Mouse (Mus musculus) lung, postnatal 14 days (tissue): ENCODE results near the gene Il34.
A peak's percentile ranks its signal among the peaks of the same experiment; 100 is the strongest.
"Not testable (repeated sequence)": the region's sequence is repeated elsewhere in the genome, so short reads cannot be mapped to it uniquely, and the experiment has no call there.

Source experiments
- DNase-seq: peaks from one replicate; pipeline ENCODE4 v3.0.0; 2021

Gene Il34

DNA sequence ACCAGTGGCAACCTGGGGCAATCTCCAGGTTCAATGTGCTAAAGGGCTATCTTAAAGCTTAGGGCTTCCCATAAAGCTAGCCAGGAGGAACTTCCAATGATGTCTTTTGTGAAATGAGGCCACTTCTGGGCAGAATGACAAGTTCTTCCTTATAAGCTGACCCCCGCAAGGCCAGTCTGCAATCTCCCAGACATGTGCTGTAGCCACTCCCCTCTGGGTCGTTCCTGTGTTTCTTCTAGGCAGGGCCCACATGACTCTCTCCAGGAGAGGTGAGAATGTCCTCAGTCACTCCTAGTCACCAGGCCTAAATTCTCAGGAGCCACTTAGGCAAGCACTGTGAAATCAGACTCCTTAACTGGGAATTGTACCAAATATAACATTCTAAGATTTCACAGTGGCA is 4.1 kb upstream of the Il34 start:
- peak; percentile 36 for DNase-seq

DNA sequence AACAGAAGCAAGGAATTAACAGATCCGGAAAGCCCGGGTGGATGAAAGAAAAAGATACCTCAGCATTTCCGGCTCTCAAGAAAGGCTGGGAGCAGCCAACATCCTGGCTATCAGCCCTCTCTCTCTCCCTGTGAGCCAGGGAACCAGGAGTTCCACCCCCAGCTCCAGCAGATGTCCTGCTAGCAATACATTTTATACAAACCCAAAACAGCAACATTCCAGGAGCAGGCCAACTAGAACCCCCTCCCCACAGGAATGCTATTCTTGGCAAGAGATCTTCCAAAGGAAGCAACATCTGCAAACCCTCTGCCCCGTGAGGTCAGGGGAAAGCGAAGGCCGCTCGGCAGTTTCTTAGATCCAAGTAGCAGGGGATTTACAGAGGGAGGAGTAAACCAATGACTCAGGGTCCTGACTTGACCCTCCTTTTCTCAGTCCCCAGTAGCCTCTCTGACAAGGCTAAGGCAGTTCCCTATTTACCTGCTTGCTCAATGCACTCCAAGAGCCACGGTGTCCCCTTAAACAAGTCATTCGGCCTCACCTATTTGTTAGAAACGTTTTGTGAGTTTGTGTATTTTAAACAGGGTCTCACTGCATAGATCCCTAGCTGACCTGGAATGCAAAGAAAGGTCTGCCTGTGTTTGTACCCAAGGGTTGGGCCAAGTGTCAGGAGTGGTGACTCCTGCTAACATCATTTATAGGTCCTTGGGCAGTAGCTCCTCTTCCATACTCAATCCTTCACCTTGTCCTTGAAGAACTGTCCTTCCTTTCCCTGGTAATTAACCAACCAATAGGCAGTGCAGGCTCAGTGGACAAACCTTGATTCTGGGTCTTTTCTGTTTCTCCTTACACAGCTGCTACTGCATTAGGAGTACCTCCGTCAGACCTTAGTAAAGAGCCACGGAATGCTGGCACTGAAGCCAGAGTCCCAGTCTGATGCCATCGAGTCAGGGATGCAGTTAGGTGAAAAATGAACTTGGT is 3.1 kb upstream of the Il34 start:
- DNase-seq: peak; percentile 41

DNA sequence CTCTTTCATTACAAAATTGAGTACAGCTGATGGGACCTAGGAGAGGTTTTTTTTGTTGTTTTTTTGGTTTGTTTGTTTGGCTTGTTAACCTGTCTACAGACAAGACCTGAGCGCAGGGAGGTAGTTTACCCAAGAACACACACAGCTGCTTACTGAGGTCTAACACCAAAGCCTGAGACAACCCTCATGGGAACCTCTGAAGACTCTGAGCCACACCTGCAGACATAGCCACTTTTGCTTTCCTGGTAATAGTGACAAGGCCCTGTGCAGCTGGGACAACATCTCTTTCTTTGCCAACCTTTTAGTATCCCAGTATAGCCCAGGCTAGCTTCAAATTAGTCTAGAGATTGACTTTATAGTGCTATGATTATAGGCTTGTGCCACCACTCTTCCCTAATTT is 422 bp upstream of the Il34 start:
- no peak for DNase-seq

DNA sequence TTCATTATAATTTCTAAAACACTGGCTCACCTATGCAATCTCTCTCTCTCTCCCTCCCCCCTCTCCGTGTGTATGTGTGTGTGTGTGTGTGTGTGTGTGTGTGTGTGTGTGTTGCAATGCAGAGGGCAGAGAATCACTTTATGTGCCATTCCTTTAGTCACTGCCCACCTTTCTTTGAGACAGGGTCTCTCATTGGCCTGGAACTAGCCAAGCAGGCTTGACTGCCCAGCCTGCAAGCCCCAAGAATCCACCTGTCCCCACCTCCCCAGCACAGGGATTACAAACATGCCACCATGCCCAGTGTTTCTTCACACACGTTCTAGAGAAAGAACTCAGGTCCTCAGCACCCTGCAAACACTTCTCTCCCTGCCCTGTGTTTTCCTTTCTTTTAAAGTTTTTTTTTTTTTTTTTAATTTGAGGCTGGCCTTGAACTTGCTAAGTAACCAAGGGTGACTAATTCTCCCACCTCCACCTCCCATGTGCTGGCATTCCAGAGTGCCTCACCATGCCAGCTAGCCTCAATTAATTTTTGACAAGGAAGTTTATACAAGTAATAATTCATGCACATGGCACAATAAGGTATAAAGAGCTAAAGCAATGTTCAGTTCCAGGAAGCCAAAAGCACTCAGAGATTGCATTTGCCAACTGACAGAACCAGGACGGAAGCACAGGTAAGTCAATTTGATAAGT is 754 bp downstream of the Il34 start:
- DNase-seq: no peak

DNA sequence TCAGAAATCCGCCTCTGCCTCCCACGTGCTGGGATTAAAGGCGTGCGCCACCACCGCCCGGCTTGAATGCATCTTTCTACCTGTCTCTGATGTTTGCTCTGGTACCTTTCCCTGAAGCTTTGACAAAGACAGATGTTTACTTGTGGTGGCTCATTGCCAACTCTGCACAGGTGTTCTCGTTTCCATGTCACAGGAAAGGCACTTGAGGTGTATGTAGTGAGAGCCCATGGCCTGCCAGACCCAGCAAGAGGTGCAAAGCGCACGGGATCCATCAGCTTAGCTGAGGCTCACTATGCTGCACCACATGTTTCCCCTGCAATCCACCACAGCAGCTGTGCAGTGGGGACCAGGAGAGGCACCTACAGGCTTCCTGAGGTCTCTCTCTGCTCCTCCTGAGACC is 1.9 kb downstream of the Il34 start:
- no peak for DNase-seq

DNA sequence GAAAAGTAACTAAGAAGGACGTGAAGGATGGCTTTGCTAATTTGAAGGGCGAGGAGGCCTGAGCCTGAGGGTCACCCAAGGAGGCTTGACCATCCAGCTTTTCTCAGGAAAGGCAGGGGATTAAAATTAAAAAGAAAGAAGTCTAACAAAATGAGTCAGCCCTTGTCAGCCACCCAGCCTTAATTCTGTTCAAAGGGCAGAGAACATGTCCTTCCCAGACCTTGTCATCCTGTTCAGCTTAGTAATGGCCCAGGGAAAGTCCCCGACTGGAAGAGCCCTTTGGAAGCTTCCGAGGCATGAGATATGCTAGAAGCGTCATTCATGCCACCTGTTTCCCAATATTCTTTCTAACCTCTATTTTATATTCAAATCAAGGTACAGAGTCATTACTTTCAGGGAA is 2.7 kb downstream of the Il34 start:
- DNase-seq: no peak

DNA sequence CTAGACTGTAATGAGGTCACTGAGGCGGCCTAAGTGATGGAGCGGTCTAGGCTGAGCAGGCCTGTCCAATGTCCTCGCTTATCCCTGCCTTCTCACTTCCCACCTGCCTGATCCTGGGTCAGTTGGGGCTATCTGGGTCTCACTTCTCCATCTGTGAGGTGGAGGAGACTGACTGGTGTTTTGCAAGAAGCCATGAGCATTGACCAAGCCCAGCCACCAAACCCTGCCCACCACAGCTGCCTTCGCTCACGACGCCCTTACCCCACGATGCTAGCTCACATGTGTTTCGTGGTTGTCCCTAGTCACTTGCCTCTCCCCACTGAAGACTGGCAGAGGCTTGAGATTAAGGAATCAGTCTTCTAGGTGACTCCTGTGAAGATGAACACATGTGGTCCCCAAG is 8.6 kb downstream of the Il34 start:
- DNase-seq: no peak

DNA sequence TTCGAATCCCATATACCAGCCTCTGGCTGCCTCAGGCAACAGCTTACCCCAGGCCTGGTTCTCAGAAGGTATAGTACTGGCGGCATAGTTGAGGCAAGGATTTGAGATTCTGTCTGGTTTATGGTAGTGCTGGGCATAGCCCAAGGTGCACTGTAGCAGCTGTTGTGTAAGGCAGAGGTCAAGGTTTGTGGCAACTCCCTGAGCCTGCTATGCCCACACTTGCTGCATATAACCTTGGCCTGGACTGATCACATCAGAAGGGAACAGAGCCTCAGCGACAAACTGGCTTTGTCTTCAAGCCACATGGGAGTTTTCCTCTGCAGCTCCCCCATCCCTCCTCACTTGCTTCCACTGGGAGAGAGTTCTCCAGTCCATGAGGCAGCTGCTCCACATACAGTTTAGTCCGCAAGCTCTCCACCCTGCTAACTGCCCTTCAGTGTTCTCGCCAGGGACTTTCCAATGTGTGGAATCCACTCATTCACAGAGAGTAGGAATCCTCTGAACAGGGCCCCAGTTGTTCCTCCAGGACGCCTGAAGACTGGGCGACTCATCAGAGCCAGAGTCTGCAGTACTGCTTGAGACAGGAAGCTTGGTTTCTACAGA is 11.3 kb downstream of the Il34 start:
- no peak for DNase-seq

DNA sequence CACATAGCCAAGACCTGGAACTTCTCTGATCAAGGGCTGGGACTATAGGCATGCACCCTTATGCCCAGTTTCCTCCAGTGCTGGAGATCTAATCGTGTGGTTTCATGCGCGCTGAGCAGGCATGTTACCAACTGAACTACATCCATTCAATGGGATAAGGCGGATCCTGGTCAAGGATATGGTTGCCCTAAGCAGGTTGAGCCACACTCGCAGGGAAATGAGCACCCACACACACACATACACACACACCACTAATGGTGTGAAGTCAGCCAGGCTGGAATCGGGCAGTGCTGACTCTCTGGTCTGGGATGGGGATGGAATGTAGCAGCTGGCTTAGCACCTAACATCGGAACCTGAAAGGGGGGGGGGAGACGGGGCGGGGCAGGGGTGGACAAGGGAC is 11.8 kb downstream of the Il34 start:
- DNase-seq: no peak

DNA sequence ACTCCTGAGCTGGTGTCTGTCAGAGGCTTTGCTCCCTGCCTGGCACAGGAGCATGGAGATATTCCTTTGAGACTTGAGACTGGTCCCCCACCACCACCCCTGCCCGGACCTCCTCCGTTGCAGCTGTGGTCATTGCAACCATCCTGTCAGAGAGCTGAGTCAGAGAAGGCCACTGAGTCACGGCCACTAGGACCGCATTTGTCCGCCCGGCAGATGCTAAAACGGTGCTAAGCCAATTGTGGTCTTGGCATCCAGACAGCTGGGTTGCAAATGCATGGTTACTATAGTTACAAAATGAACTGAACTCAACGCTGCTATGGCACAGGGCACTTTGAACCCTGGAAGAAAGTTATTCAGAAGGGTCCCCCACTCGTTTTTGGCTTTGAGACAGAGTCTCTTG is 12.2 kb downstream of the Il34 start:
- no peak for DNase-seq

DNA sequence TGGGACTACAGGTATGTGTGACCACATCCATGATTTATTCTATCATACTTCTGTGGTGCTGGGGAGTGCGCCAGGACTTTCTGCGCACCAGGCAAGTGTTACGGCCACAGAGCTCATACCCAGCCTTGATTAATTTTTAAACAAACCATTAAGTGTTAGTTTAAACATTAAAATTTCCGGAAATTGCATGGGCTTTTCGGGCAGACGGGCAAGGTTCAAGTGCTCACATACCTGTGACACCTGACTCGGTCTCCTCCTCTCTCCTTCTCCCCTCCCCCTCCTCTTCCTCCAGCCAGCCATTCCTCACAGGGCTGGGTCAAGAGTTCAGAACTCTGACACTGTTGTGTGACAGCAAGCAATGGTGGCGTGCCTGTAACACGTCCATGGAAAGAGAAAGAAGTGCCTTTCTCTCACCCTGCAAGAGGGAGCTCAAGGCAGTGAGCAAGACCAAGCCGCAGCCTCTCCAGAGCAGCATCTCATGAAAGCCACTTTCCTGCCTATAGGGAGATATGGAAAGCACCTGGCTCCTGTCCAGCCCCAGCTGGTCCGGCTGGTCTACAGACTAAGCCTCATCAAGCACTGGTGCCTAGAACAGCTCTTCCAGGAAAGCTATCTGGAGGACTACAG is 13.0 kb downstream of the Il34 start:
- peak; percentile 67 for DNase-seq

DNA sequence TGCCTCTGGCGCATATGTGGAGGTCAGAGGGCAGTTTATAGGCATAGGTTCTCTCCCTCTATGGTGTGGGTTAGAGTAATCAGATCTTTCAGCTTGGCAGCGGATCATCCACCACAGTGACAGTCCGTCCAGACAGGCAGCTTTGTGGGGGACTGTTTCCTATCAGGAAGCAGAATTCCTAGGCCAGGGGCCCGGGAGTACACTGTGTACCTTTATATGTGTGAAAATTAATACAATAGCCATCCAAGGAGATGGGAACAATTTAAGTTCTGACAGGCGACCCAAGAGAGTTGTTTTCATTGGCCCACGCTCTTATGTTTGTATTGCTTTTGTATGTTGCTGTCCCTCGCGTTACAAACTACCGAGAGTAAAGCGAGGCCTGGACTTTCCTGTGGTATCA is 14.6 kb downstream of the Il34 start:
- no peak for DNase-seq

DNA sequence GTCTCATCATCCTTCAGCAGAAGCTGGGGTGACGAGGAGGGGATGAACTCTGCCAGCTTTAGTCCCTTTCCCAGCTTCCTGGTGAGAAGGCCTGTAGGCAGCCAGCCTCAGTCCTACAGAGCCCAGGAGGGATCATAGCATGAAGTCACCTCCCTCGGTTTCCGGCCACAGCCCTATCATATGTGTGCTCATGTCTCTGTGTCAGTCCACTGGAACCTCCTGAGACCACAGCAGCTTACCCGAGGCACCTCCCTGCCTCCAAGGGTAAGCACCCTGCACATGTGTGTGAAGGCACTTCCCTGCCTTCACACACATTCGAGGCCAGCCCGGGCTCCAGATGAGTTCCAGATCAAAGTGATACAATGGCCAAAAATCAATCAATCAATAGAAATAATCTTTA is 15.5 kb downstream of the Il34 start:
- DNase-seq: no peak

DNA sequence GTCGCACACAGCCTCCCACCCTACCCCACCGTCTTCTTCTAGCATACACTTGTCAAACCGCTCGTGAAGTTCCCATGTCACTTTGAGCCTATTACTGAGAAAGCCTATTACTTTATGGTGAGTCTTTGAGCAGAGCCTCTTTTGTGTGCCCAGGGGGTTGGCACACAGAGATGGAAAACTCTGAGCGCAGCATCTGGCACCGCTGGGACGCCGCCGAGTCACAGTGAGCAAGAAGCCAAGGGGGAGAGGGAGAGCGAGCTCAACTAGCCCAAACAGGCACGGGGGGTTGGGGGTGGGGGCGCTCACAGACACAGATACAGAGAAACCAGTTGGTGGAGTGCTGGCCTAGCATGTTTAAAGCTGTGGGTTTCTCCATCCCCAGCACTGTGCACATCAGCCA is 16.2 kb downstream of the Il34 start:
- DNase-seq: no peak

DNA sequence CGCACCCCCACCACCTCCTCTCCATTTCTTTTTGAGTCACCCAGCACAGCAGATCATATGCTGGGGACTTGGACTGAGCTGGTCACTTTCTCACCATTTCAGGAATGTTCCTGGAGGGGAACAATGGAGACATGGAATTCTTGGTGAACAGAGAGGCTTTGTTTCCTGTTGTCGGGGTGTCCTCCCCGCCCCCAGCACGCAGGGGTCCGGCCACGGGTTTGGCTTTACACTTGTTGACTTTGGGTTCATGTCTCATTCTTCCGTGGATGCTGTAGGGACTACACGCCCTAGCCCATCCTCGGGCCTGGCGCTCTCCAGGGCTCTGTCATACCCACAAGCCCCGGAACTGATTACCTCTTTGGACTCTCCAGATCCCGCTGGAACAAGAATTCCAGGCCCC is 16.7 kb downstream of the Il34 start:
- DNase-seq: no peak

DNA sequence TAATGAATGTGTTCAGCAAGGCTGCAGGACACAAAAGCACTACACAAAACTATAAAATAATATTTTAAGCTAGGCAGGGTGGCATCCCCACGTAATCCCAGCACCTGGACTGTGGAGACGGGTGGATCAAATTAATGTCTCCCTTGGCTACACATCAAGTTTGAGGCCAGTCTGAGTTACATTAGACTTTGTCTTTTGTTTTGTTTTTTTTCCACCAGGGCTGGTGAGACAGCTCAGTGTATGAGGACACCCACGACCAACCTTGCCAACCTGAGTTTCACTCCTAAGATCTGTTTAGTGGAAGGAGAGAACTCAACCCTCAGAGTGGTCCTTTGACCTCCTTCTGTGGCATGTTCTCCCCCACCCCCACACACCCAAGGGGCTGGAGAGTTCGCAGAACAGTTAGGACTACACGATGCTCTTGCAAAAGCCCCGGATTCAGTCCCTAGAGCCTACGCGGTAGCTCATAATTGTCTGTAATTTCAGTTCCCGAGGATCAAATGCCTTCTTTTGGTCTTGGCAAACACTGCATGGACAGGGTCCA is 18.2 kb downstream of the Il34 start:
- no peak for DNase-seq

DNA sequence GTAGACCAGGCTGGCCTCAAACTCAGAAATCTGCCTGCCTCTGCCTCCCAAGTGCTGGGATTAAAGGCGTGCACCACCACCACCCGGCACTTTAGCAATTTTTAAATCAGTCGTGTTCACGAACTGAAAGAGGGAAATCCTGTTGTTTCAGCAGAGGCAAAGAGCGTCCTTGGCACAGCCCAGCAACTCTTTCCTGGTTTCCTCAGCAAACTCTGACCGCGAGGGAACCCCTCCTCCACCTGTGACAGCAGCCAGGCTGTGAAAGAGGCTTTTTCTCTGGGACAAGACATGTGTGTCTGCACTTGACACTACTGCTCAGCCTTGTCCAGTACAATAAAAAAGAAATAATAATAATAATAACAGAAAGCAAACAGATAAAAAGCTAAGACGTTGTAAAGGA is 18.8 kb downstream of the Il34 start:
- no peak for DNase-seq

DNA sequence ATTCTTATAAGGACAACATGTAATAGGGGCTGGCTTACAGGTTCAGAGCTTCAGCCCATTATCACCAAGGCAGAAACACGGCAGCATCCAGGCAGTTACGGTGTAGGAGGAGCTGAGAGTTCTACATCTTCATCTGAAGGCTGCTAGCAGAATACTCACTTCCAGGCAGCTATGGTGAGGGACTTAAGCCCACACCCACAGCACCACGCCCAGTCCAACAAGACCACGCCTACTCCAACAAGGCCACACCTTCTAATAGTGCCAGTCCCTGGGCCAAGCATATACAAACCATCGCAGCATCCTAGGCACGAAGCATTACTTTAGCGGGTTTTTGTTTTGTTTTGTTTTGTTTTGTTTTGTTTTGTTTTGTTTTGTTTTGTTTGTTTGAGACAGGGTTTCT is 19.2 kb downstream of the Il34 start:
- DNase-seq: not testable (repeated sequence)

DNA sequence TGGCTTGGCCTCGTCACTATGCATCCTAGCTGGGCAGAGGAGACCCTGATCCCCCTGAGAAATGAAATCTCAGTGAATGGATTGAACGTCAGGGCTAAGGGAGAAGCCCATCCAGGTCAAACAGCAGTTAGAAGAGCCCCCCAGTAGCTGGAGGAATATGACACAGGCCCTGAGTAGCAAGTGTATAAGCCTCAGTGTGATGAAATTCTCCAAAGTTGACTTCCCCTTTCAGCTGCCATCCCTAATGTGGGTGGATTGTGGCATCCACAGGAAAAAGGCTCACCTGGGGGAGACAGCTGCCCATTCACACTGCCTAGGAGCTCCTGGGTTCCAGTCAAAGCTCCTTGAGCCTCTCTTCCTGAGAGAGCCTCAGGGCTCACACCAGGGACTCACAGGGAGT is 20.4 kb downstream of the Il34 start:
- no peak for DNase-seq

DNA sequence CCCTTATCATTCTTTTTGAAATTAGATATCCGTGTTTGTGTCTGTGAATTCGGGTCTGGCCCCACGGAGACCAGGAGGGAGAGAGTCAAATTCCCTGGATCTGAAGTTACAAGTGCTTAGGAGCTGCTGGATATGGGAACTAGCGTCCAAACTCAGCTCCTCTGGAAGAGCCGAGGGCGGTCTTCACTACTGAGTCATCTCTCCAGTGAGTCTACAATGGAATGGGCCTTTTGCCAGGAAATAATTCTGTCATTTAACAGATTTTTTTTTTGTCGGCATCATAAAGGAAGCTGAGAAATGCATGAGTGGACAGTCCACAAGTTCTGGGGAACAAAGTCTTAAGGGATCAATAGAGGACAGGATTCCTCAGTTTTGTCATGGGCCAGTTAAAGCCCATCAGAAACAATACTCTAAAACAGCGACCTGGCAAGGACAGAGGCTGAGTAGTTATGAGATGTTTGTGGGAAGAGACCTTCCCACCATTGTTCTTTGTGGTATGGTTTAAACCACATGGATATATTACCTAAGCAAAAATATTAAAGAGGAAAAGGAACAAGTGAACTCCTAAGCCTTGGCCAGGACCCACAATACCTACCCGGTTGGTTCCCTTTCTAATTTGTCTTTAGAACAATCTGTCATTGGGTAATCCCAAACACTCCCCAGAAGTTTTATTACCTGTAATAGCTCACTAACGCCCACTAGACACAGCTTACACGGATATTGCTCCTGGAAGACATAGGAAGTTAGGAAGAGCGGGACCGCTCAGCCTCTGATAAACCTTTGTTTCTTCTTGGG is 25.6 kb downstream of the Il34 start:
- no peak for DNase-seq

DNA sequence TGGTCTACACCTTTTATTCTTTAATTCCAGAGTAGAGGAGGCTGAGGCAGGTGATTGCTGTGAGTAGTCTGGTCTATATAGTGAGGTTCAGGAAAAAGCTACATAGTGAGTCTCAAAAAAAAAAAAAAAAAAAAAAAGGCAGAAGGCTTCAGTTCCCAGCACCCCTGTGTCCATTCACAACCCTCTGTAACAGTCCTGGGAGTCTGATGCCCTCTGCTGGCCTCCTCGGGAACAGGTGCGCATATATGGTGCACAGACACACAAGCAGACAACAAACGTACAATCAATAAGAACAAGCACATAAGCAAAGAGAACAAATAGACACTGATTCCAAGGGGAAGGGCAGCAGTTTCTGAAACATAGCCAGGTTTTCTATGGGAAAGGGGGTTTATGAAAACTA is 29.4 kb downstream of the Il34 start:
- no peak for DNase-seq

DNA sequence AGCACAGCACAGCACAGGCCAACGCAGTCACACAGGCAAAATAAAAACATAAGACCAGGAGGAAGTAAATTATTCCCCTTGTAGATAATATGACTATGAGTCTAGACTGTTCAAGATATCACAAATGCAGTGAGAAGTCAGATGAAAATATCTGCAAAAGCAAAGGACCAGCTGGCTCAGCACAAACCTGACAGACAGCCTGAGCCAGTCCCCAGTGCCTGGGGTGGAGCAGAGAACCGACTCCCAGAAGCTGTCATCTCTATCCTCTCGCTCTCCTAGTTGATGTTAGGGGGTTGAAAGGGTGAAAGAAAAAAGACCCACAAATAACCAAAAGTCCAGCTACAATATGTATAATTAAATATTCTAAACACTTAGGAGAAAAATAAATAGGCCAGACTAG is 30.0 kb downstream of the Il34 start:
- DNase-seq: no peak
